In genomic region chr3:95284501-95285281, GRCm38 (mm10) we compare ENCODE assay signal across 8 mouse cellular contexts. TPM values are rescaled to one million over a fixed set of nuclear protein-coding genes. Genes with fewer than 3 reads are reported as not detected.
DNase-seq lines count a peak whose midpoint lies in the region; ATAC-seq and TF ChIP-seq lines count a peak whose summit lies in the region.

No protein-coding gene starts in this region.

- intact Hi-C loops in heart, adult 2 months (cut with DNase I): loop anchor here (5.0 kb wide), 2 partner anchors 52 to 67 kb away; partner anchors contain the start of genes Gabpb2 and Mllt11
- intact Hi-C loops in left cerebral cortex, postnatal 10 days (cut with DNase I): no loop called here

- no peaks in the 10 kb centered on the region for H3K79me2 ChIP-seq in heart, adult 2 months (replicated peaks; ENCODE audit: control insufficient read depth, insufficient read depth, low read length)

- H3K4me1 ChIP-seq in heart, embryonic 16.5 days (ENCODE audit: control insufficient read depth, insufficient read depth, low read length): peaks cover 16% of the 10 kb centered on the region
- H3K4me1 ChIP-seq in heart, adult 2 months (ENCODE audit: control insufficient read depth, insufficient read depth, low read length): peaks cover 3% of the 10 kb centered on the region
- peaks cover 11% of the 10 kb centered on the region for H3K4me1 ChIP-seq in forebrain, postnatal 0 days (ENCODE audit: insufficient read depth)
- H3K4me1 ChIP-seq in midbrain, embryonic 10.5 days: peaks cover 37% of the 10 kb centered on the region

- ATAC-seq in heart, embryonic 16.5 days (replicated peaks; ENCODE audit: extremely low read depth, insufficient read depth, low FRiP score): no peak
- no peak for ATAC-seq in forebrain, postnatal 0 days

- peak overlapping the region; percentile 96 for H3K4me2 ChIP-seq in heart, embryonic 16.5 days (ENCODE audit: low read depth, low read length)
- H3K4me2 ChIP-seq in forebrain, postnatal 0 days (ENCODE audit: low read depth): peak overlapping the region; percentile 81

- DNase-seq in heart, adult 2 months: no peak
- DNase-seq in adrenal gland, postnatal 10 days: peak; percentile 61
- DNase-seq in forebrain, postnatal 0 days: no peak
- no peak for DNase-seq in midbrain, embryonic 10.5 days (ENCODE audit: low spot score)
- no peak for DNase-seq in frontal cortex, postnatal 10 days (ENCODE audit: low spot score in 2 of 2)
- no peak for DNase-seq in left cerebral cortex, postnatal 10 days (ENCODE audit: extremely low spot score in 1 of 2, low spot score in 2 of 2)
- no peak for DNase-seq in thymus, postnatal 4 days

- no peak for TF ChIP-seq CTCF in heart, adult 2 months (IDR thresholded peaks at IDR 0.05)
- TF ChIP-seq CTCF in forebrain, postnatal 0 days (IDR thresholded peaks at IDR 0.05; ENCODE audit: low read depth): no peak

- no peak for TF ChIP-seq EP300 in heart, adult 2 months (IDR thresholded peaks at IDR 0.05; ENCODE audit: insufficient read depth, low read depth, low read length)

- H3K9ac ChIP-seq in heart, embryonic 16.5 days (ENCODE audit: low read length): peak overlapping the region; percentile 91; the same call in 1 of the 2 replicates
- H3K9ac ChIP-seq in heart, adult 2 months (ENCODE audit: low read depth, low read length): no peak overlapping the region
- H3K9ac ChIP-seq in forebrain, postnatal 0 days: no peak overlapping the region

- H3K27me3 ChIP-seq in heart, embryonic 16.5 days (ENCODE audit: control insufficient read depth, insufficient read depth, low read length): no peaks in the 10 kb centered on the region
- no peaks in the 10 kb centered on the region for H3K27me3 ChIP-seq in heart, adult 2 months (ENCODE audit: control insufficient read depth, insufficient read depth, low read length)
- H3K27me3 ChIP-seq in forebrain, postnatal 0 days (ENCODE audit: insufficient read depth, low read length): no peaks in the 10 kb centered on the region
- no peaks in the 10 kb centered on the region for H3K27me3 ChIP-seq in midbrain, embryonic 10.5 days (ENCODE audit: low read depth, poor library complexity, severe bottlenecking)

- 89% methylated on average over 12 of the region's 12 CpGs for WGBS in heart, embryonic 16.5 days
- 83% methylated on average over 12 of the region's 12 CpGs for WGBS in heart, adult 2 months
- WGBS in forebrain, postnatal 0 days: 93% methylated on average over 12 of the region's 12 CpGs
- 92% methylated on average over 12 of the region's 12 CpGs for WGBS in midbrain, embryonic 10.5 days

- no peak overlapping the region for H3K27ac ChIP-seq in heart, embryonic 16.5 days (ENCODE audit: low read length)
- no peak overlapping the region for H3K27ac ChIP-seq in heart, adult 2 months
- H3K27ac ChIP-seq in forebrain, postnatal 0 days (ENCODE audit: low read depth, low read length): no peak overlapping the region
- no peak overlapping the region for H3K27ac ChIP-seq in midbrain, embryonic 10.5 days (replicated peaks)

- peaks cover 10% of the 10 kb centered on the region for H3K36me3 ChIP-seq in heart, embryonic 16.5 days (ENCODE audit: control insufficient read depth, insufficient read depth)
- no peaks in the 10 kb centered on the region for H3K36me3 ChIP-seq in heart, adult 2 months (ENCODE audit: control insufficient read depth, insufficient read depth, low read length)
- peaks cover 11% of the 10 kb centered on the region; the same call in 1 of the 2 replicates for H3K36me3 ChIP-seq in forebrain, postnatal 0 days (ENCODE audit: insufficient read depth)
- H3K36me3 ChIP-seq in midbrain, embryonic 10.5 days: peaks cover 21% of the 10 kb centered on the region

- no peak for TF ChIP-seq POLR2A in heart, adult 2 months (IDR thresholded peaks at IDR 0.05; ENCODE audit: insufficient read depth, low read depth, low read length)

- no peaks in the 10 kb centered on the region for H3K9me3 ChIP-seq in heart, embryonic 16.5 days (replicated peaks; ENCODE audit: control insufficient read depth, low read length)
- H3K9me3 ChIP-seq in forebrain, postnatal 0 days (ENCODE audit: low read length): no peaks in the 10 kb centered on the region
- no peaks in the 10 kb centered on the region for H3K9me3 ChIP-seq in midbrain, embryonic 10.5 days (replicated peaks)

- H3K4me3 ChIP-seq in heart, embryonic 16.5 days (ENCODE audit: low read length): peak overlapping the region; percentile 82
- no peak overlapping the region; the same call in 1 of the 2 replicates for H3K4me3 ChIP-seq in heart, adult 2 months
- no peak overlapping the region for H3K4me3 ChIP-seq in forebrain, postnatal 0 days (ENCODE audit: low read depth, low read length)
- H3K4me3 ChIP-seq in midbrain, embryonic 10.5 days: peak overlapping the region; percentile 81

RNA-seq across cellular contexts. Expression of gene Prune1, which starts 2.8 kb away (rescaled TPM):
- polyA plus RNA-seq in heart, embryonic 16.5 days (2015; fragmentation: Nextera tagmentation; extraction: Ambion mirVana): 28.1 and 31.4 TPM in 2 replicates
- 10 to 100 TPM; 23.4 to 26.1 TPM for total RNA-seq in heart, adult 2 months (2021)
- 28.4 and 45.8 TPM in 2 replicates for polyA plus RNA-seq in heart, adult 2 months (2012; rRNA removed)
- total RNA-seq in adrenal gland, postnatal 10 days (2021): 10 to 100 TPM; 22.2 to 27.9 TPM
- total RNA-seq in forebrain, postnatal 0 days (2014; rRNA removed): 47.2 and 59.0 TPM in 2 replicates
- 51.4 and 60.4 TPM in 2 replicates for polyA plus RNA-seq in forebrain, postnatal 0 days (2015; fragmentation: Nextera tagmentation; extraction: Ambion mirVana)
- polyA plus RNA-seq in midbrain, embryonic 10.5 days (2016; fragmentation: Nextera tagmentation; extraction: Ambion mirVana): 25.2 and 27.9 TPM in 2 replicates
- total RNA-seq in left cerebral cortex, postnatal 10 days (2021): 10 to 100 TPM; 44.3 to 46.4 TPM

RNA-seq across cellular contexts. Expression of gene Mindy1, which starts 3.5 kb away (rescaled TPM):
- polyA plus RNA-seq in heart, embryonic 16.5 days (2015; fragmentation: Nextera tagmentation; extraction: Ambion mirVana): 24.7 and 28.2 TPM in 2 replicates
- total RNA-seq in heart, adult 2 months (2021): 10 to 100 TPM; 17.5 to 21.3 TPM
- 32.2 and 36.9 TPM in 2 replicates for polyA plus RNA-seq in heart, adult 2 months (2012; rRNA removed)
- total RNA-seq in adrenal gland, postnatal 10 days (2021): 10 to 100 TPM; 71.2 to 78.1 TPM
- total RNA-seq in forebrain, postnatal 0 days (2014; rRNA removed): 29.5 and 35.4 TPM in 2 replicates
- polyA plus RNA-seq in forebrain, postnatal 0 days (2015; fragmentation: Nextera tagmentation; extraction: Ambion mirVana): 33.6 and 38.9 TPM in 2 replicates
- polyA plus RNA-seq in midbrain, embryonic 10.5 days (2016; fragmentation: Nextera tagmentation; extraction: Ambion mirVana): 29.2 and 37.6 TPM in 2 replicates
- total RNA-seq in left cerebral cortex, postnatal 10 days (2021): 10 to 100 TPM; 25.3 to 26.2 TPM

RNA-seq across cellular contexts. Expression of gene Anxa9, which starts 22.3 kb away (rescaled TPM):
- 0.60 and 0.79 TPM in 2 replicates for polyA plus RNA-seq in heart, embryonic 16.5 days (2015; fragmentation: Nextera tagmentation; extraction: Ambion mirVana)
- total RNA-seq in heart, adult 2 months (2021): under 1 TPM; 0.59 to 0.68 TPM
- polyA plus RNA-seq in heart, adult 2 months (2012; rRNA removed): 1.1 and 1.6 TPM in 2 replicates
- 1 to 10 TPM; 1.1 to 1.3 TPM for total RNA-seq in adrenal gland, postnatal 10 days (2021)
- total RNA-seq in forebrain, postnatal 0 days (2014; rRNA removed): 0.14 and 0.54 TPM in 2 replicates
- 0.24 and 0.40 TPM in 2 replicates for polyA plus RNA-seq in forebrain, postnatal 0 days (2015; fragmentation: Nextera tagmentation; extraction: Ambion mirVana)
- 1.5 and 1.9 TPM in 2 replicates for polyA plus RNA-seq in midbrain, embryonic 10.5 days (2016; fragmentation: Nextera tagmentation; extraction: Ambion mirVana)
- total RNA-seq in left cerebral cortex, postnatal 10 days (2021): under 1 TPM; 0.36 to 0.41 TPM

RNA-seq across cellular contexts. Expression of gene Cers2, which starts 29.9 kb away (rescaled TPM):
- polyA plus RNA-seq in heart, embryonic 16.5 days (2015; fragmentation: Nextera tagmentation; extraction: Ambion mirVana): 139 and 145 TPM in 2 replicates
- total RNA-seq in heart, adult 2 months (2021): 10 to 100 TPM; 35.3 to 39.3 TPM
- 65.6 and 69.1 TPM in 2 replicates for polyA plus RNA-seq in heart, adult 2 months (2012; rRNA removed)
- total RNA-seq in adrenal gland, postnatal 10 days (2021): 100 to 1,000 TPM; 138 to 147 TPM
- total RNA-seq in forebrain, postnatal 0 days (2014; rRNA removed): 59.4 and 72.6 TPM in 2 replicates
- polyA plus RNA-seq in forebrain, postnatal 0 days (2015; fragmentation: Nextera tagmentation; extraction: Ambion mirVana): 68.6 and 77.9 TPM in 2 replicates
- 116 and 120 TPM in 2 replicates for polyA plus RNA-seq in midbrain, embryonic 10.5 days (2016; fragmentation: Nextera tagmentation; extraction: Ambion mirVana)
- total RNA-seq in left cerebral cortex, postnatal 10 days (2021): 10 to 100 TPM; 39.2 to 40.3 TPM

RNA-seq across cellular contexts. Expression of gene Bnipl, which starts 33.7 kb away (rescaled TPM):
- 0.22 and 0.37 TPM in 2 replicates for polyA plus RNA-seq in heart, embryonic 16.5 days (2015; fragmentation: Nextera tagmentation; extraction: Ambion mirVana)
- not detected for total RNA-seq in heart, adult 2 months (2021)
- polyA plus RNA-seq in heart, adult 2 months (2012; rRNA removed): 0.12 and 0.25 TPM in 2 replicates
- under 1 TPM in 1 of 2 experiments, not detected in 1; 0.42 TPM for total RNA-seq in adrenal gland, postnatal 10 days (2021)
- 0.23 and 0.33 TPM in 2 replicates for total RNA-seq in forebrain, postnatal 0 days (2014; rRNA removed)
- not detected in 2 replicates for polyA plus RNA-seq in forebrain, postnatal 0 days (2015; fragmentation: Nextera tagmentation; extraction: Ambion mirVana)
- polyA plus RNA-seq in midbrain, embryonic 10.5 days (2016; fragmentation: Nextera tagmentation; extraction: Ambion mirVana): 0.09 and 0.32 TPM in 2 replicates
- total RNA-seq in left cerebral cortex, postnatal 10 days (2021): under 1 TPM; 0.58 to 0.63 TPM

Comparison
In these comparisons a context has a peak if more than half of its experiments do, and no peak if none do; other contexts are left out.
1. H3K4me3 ChIP-seq: peak in heart, embryonic 16.5 days (single experiment) and midbrain, embryonic 10.5 days (single experiment); none in heart, adult 2 months (single experiment) and forebrain, postnatal 0 days (single experiment).